Mouse (Mus musculus): ENCODE results near the gene Tbrg1. TPM values are rescaled to one million over a fixed set of nuclear protein-coding genes. Genes with fewer than 3 reads are reported as not detected.

The Tbrg1 gene
- total RNA-seq (2021): 10 to 100 TPM; 33.3 to 35.5 TPM

DNA sequence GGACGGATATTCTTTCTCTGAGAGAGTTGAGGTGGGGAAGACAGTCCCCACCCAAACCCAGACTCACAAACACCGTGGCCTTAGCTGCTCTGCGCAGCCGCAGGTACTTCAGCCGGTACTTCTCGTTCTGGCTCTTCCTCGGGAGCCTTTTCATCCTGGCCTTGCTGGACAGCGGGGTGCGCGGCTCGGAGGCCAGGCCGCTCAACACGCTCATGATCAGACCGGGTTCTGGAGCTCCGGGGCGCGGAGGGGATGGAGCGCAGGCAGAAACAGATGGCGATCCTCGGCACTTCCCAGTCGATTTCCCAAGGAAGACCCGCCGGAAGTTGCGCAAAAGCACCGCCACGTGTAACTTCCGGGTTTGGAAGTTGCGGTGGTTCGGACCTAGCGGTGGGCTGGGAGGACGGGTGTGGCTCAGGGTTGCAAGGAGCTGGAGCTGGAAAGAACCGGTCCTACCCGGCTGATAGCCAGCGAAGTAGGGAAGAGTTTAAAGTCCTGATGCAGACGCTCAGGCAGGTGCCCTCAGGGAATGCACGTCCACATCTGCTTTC lies at the start of gene Tbrg1:
Tbrg1 (minus strand) TSS at position 382 of the 551 bp plus-strand sequence.
- intact Hi-C loops (cut with DNase I): no loop called here
- DNase-seq (ENCODE audit: low spot score): peak; percentile 75

DNA sequence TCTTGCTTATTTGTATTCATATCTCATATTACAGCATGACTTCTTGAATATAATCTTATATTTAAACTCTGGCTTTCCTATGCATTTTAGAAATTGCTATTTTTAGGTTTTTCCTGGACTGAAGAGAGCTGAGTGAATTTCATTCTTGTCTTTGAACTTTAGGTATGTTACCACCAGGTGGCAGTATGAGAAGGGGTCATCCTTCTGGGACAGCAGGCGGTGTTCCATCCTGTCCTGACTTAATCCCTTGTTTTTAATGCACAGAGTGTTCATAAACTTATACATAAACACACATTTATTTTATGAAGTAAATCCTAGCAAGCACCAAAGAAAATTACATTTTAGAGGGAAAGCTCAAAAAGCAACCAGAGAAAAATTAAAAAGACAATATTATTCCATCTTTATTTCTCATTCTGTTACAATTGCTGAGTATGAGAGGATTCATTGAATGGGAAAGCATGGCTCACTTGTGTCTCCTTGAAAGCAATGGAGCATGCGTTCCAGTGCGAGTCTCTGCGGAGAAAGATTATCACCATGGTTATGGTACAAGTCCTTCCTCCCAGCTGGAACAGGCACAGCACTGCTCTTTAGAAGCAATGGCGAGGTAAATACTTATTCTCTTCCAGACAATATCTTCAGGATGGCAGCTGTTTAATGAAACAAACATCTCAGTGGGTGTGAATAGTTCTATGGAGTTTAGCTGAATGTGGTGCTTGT lies 33.0 kb upstream of the Tbrg1 start:
- no peak for DNase-seq (ENCODE audit: low spot score)
- intact Hi-C loops (cut with DNase I): loop anchor here (1.0 kb wide), 1 partner anchor 242 kb away; no protein-coding TSS in a partner anchor

DNA sequence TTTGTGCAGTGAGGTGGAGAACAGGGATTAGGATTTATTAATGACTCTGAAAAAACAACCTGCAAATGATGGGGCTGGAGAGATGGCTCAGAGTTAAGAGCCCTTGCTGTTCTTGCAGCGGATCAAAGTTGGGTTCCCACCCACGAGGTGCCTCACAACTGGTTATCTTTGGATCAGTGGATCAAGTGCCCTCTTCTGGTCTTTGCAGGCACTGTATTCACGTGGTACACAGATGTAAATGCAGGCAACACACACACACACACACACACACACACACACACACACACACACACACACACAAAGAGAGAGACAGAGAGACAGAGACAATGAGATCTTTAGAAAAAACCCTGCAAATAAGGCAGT lies 30.8 kb upstream of the Tbrg1 start:
- intact Hi-C loops (cut with DNase I): no loop called here
- no peak for DNase-seq (ENCODE audit: low spot score)

DNA sequence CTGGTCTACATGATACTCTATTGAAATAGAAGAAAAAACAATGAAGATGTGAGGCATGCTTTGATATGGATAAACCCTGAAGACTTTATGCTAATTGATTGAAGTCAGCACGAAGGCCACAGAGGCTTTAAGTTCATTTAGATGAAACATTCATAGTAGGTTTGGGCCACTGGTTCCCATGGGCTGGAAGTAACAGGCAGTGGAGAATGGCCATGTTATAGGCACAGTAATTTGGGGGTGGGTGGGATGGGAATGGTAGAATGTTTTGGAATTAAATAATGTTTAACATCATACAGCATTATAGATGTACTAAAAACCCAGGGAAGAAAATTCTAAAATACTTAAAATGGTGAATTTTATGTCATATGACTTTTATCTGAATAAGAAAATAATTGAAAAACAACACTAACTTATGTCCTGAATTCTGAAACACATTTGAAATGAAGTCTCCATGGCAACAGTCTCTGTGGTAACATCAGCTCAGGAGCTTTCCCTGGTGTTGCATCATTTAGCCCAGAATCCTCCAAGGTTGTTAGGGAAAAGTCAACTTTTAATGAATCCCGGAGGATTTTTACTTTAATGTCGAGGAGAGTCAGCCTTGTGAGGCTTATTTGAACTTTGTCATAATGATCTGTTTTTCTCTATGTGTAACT lies 30.3 kb upstream of the Tbrg1 start:
- intact Hi-C loops (cut with DNase I): no loop called here
- DNase-seq (ENCODE audit: low spot score): no peak

DNA sequence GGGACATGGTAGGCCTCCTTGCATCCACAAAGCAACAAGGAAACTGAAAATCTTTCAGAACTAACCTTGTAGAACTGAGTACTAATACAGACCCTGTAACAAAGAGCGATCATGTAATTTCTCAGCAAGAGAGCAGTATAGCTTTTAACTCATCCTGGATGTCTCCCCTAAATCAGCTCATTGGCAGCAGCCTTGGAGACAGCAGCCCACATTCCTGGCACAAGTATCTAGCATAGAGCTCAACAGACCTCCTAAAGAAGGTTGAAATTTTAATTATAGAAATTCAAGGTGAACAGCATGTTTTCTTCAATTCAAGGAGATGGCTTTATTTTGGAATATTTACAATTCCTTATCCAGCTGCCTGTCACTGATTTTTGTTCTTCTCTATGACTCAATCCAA lies 24.0 kb upstream of the Tbrg1 start:
- intact Hi-C loops (cut with DNase I): no loop called here
- DNase-seq (ENCODE audit: low spot score): no peak

DNA sequence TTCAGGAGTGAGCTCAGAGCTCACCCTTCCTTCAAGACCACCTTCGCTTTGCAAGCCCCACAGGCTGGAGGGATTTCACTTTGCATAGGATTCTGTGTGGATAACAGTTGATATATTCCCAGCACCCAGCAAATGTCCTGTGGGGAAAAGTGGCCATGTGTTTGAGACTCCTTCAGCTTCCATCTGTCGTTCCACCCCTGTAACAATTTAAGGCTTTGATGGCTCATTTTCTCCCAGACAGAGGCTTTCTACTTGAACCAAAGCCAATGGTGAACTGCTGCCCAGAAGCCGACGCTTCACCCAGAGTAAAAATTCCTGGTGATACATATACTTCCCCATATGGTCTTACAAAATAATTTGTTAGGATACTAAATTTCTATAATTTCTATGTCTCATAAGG lies 18.2 kb upstream of the Tbrg1 start:
- intact Hi-C loops (cut with DNase I): no loop called here
- DNase-seq (ENCODE audit: low spot score): no peak

DNA sequence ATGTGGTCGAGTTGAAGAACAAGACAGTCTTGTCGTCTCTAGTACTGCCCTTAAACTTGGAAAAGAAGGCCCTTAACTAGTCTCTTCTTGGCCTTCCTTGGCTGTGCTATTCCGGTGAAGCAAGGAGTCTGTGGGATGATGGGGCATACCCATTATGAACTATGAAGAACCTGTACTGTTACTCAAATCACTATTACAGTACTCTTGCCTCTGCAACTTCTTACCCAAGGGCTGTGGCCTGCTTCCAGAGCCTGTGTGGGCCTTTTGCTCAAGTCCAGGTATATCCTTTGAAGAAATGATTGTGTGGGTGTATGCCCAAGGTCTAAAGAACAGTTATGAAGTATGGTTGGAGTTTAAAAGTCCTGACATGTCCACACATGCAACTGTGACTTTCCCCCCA lies 13.1 kb upstream of the Tbrg1 start:
- no peak for DNase-seq (ENCODE audit: low spot score)
- intact Hi-C loops (cut with DNase I): no loop called here

DNA sequence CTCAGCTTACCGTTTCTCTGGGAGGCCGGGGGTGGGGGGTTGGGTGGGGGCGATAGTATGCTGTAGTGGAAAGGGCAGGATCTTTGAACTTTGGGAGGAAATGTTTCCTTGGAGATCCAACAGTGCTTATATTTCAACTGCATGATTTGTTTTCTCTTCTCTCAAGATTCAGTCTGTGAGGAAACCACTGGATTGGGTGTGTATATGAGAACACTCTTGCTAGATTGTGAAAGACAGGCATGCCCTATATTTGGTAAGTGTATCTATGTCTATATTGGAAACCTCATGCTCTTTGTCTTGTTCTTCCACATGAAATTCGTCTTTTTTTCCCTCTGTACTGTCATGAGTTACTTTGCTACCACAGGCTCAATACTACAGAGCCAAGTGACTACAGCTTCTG lies 12.6 kb upstream of the Tbrg1 start:
- intact Hi-C loops (cut with DNase I): no loop called here
- no peak for DNase-seq (ENCODE audit: low spot score)

DNA sequence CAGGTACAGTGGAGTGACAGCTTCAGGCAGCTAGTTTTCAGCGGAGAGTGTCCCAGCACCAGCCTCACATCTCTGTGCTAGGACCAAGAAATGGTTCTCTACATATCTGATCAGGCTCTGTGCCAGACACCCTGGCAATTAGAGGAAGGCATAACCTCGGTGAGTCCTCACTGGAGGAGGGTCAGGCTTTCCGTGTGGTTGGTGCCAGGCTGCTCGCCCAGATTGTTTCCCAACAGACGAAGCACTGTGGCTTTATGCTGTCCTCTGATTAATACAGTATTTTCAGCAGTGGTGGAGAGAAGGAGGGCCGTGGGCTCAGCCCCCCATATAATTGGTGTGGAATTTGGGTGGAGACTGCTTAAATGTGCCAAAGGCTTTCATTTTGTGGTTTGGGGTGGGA lies 12.0 kb upstream of the Tbrg1 start, which contains the start of gene Panx3:
Panx3 (minus strand) TSS at position 121 of the 400 bp plus-strand sequence.
- DNase-seq (ENCODE audit: low spot score): no peak
- intact Hi-C loops (cut with DNase I): no loop called here

DNA sequence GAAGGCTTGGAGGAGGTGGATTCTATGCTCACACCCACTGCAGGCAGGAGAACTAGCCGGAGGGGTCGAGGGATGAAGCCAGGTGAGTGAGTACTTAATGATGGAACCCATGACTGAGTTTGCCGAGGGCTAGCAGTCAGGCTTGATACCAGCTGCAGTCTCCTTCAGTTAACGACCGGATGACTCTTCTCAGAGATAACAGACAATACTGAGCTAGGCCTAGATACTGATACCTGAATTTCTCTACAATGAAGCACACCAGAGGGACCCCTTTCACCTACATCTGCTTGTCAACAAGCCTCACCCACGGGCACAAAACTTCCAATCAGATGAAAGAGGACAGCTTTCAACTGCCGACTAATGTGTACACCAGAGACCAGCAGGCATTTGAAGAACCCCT lies 8.9 kb upstream of the Tbrg1 start:
- intact Hi-C loops (cut with DNase I): no loop called here

DNA sequence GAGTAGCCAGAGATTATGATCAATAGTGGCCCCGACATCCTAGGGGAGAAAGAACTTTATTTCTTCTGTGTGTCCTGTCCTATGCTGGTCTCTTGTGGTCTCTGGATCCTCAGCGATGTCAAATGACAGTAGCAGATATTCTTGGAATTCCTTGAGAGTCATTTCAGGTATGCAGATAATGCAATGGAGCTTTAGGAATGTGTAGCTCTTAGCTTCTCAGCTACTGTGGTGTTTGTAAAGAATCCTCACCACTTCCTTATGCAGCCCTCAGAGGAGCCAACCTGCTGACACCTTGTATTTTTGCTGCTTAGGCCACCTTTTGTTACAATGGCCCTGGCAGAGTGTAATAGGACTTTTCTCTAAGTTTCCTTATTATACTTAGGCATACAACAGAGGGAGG lies 7.5 kb upstream of the Tbrg1 start:
- intact Hi-C loops (cut with DNase I): no loop called here
- DNase-seq (ENCODE audit: low spot score): no peak

More for the DNA sequence above, 8.9 kb upstream of the Tbrg1 start:
- DNase-seq (ENCODE audit: low spot score): no peak

DNA sequence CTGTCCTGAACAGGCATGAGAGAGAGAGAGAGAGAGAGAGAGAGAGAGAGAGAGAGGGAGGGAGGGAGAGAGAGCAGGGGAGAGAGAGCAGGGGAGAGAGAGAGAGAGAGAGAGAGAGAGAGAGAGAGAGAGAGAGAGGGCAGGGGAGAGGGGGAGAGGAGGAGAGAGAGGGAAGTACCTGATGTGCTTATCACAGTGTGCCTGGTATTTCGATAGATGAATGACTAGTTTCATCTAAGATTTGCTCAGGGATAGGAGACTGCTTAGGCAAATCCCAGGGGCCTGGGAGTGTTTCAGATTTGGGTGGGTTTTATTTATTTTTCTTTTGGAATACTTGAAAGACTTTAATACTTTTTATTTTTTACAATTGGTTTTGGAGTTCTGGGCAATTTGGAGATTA lies 6.1 kb upstream of the Tbrg1 start:
- intact Hi-C loops (cut with DNase I): no loop called here
- DNase-seq (ENCODE audit: low spot score): no peak

DNA sequence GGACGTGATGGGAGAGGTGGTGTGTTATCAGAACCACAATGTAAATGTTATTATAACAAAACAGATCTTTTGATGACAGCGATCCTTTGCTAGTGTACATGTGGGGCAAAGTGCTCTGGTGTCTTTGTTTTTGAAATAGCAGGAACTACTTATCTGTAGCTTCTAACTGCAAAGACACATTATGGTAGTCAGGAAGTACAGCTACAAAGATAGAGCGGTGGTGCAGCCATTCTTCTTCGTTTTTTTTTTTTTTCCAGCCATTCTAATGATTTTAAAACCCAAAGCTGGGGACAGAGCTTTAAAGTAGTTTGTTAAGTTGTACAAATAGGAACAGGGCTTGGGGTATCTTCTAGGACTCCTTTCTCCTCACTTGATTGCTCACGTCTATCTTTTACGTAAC lies 2.3 kb upstream of the Tbrg1 start:
- intact Hi-C loops (cut with DNase I): no loop called here
- no peak for DNase-seq (ENCODE audit: low spot score)

DNA sequence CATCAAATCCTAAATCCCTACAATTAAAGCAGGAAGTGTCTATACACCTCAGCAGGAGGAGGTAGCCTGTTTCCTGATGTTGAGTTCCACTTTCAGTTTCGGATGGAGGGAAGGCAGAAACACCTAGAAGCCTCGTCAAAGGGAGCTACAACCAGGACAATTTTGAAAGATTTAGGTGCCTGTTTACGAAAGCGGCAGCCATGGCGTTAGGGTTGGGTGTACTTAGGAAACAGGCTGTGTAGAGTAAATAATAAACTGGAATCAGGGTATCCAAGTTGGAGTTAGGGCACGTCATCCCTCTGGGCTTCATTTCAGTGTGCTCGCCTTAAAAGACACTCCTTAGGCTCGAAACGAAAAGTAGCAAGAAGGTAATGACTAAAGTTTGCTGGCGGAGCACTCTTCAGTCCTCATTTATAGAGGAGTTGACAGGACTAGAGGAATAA lies 652 bp downstream of the Tbrg1 start:
- DNase-seq (ENCODE audit: low spot score): no peak
- intact Hi-C loops (cut with DNase I): no loop called here

DNA sequence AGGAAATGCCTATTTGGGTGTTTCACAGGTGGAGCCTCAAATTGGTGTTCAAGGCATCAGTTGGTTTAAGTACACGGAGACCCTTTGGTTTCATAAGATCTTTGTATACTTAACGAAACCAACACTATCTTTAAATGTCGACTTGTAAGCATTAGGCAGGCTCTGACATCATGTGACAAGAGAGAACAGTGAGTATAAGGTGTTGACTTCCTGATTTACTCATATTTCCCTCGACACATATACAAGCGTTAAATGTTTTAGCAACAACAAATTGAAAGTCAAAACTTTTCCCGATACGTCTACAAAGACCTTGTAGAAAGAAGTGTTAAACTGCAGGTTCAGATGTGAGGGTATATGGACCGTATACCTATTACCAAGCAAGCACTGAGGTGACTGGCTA lies 1.2 kb downstream of the Tbrg1 start:
- DNase-seq (ENCODE audit: low spot score): no peak
- intact Hi-C loops (cut with DNase I): no loop called here

DNA sequence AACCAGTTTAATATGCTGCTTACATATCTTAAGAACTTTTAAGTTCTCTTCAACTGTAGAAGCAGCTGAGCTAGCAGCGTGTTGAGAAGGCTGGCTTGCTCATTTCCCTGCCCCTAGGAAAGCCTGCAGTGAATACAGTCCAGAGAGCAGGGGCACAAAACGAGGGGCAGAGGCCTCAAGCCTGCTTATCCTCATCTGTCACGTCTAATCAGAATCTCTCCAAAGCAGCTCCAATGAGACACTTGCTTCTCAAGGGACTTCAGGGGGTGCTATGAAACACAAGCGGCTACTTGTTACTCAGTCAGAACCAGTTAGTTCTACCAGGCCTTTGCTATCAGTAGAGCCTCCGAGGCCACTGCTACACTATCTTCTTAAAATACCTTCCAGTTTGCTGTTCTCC lies 3.3 kb downstream of the Tbrg1 start:
- intact Hi-C loops (cut with DNase I): no loop called here

DNA sequence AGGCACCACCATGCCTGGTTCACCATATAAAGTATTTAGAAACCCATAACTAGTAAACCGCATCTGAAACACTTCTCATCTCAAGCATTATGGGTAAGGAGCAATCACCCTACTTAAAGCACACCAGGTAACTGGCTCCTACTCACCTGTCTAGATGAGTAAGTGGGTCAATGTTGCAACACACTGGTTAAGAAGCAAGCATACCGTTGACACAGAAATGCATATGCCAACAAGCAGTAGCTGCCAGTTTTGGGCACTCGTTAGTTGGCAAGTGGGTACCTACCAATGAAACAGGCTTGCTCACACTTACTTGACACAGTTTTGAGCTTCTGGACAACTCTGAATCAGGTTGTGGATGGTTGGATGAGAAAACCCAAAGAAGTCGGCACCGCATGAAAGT lies 6.5 kb downstream of the Tbrg1 start:
- DNase-seq (ENCODE audit: low spot score): no peak
- intact Hi-C loops (cut with DNase I): no loop called here

More for the DNA sequence above, 3.3 kb downstream of the Tbrg1 start:
- DNase-seq (ENCODE audit: low spot score): no peak

DNA sequence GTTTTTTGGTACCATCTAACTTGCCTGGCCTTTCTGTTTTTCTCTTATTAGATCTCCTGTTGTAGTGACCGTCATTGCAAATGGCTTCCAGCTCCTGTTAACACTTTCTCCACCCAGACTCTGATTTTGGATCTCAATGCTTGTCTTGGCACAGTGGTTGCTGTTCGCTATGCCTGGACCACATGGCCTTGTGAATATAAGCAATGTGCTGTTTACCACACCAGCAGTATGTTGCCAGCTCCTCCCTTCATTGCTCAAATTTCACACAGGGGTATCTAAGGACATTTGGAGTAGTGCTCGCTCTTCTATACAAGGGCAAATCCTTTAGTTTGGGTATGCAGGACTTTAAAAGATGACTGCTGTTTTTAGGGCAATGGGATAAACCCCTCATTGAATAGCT lies 10.9 kb downstream of the Tbrg1 start:
- intact Hi-C loops (cut with DNase I): no loop called here
- DNase-seq (ENCODE audit: low spot score): no peak

DNA sequence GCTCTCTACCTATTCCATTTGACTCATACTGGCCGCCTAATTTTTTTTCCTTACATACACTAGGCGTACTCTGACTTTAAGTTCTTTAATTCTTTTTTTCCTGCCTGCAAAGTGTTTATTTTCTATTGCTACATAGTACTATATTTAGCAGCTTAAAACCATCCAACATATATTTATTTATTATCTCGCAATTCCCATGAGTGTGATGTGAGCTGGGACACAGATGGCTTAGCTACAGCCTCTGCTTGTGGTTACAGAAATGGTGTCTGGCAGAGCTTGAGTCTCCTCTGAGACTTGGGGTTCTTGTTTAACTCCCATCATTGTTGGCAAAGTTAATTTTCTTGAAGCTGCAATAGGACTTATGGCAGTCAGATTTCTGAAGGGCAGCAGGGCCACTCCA lies 18.4 kb downstream of the Tbrg1 start:
- no peak for DNase-seq (ENCODE audit: low spot score)
- intact Hi-C loops (cut with DNase I): loop anchor here (5.0 kb wide), 1 partner anchor 176 kb away; no protein-coding TSS in a partner anchor

DNA sequence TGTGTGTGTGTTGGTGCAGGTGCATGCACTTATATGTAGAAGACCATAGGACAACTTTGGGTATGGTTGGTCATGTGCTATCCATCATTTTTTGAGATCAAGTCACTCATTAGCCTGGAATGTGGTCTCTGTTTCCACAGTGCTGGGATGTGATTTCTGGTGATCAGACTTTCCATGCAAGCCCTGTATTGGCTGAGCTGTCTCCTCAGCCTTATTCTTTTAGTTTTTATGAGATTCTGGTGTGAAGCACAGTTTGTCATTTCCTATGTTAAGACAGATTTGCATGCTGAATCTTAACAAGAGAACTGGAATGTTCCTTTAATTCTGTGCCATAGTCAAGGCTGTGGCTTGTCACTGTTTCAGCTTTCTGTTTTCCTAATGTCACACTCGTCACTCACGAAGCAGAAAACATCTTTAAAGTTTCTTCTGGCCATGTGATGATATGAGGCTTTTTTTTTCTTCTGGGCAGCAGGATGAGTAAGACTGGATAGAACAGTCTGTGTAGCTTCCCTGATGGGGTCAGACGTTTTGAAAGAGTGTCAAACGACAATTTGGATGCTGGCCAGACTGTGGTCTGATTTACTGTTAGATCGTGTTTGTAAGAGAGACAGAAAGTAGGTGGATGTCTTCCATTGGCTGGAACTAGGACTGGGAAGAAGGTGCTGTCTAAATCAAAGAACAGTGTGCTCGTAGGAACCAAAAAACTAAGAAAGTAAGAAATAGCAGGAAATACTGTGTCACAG lies 20.1 kb downstream of the Tbrg1 start:
- intact Hi-C loops (cut with DNase I): loop anchor here (5.0 kb wide), 1 partner anchor 175 kb away; no protein-coding TSS in a partner anchor
- no peak for DNase-seq (ENCODE audit: low spot score)

DNA sequence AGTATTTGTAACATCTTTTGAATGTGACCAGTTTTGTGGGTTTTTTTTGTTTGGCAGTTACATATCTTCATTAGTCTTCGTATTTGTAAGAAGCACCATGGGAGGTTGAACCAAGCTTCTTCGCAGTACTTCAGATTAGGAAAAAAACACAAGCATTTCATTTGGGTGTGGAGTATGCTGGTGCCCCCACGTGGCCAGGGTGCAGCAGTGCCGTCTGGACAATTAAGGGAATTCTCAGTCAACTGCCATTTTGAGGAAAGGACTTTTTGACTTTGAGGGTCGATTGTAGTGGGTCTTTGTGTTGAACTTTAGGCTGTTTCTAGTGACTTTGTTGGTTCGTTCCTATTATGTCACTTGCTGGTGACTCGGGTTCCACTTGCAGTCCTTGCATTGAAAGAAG lies 20.8 kb downstream of the Tbrg1 start:
- intact Hi-C loops (cut with DNase I): loop anchor here (5.0 kb wide), 1 partner anchor 174 kb away; no protein-coding TSS in a partner anchor

More for the DNA sequence above, 20.8 kb downstream of the Tbrg1 start:
- no peak for DNase-seq (ENCODE audit: low spot score)
